Mouse (Mus musculus) neural tube, embryonic 10.5 days (tissue): Measurements from ENCODE around the gene Mxra8.

ENCODE experiments used
- DNase-seq: peaks from one replicate; pipeline ENCODE4 v3.0.0-alpha.2; 2017; ENCODE audit warnings: low spot score; ENCODE audit errors: extremely low spot score

The Mxra8 gene

DNA sequence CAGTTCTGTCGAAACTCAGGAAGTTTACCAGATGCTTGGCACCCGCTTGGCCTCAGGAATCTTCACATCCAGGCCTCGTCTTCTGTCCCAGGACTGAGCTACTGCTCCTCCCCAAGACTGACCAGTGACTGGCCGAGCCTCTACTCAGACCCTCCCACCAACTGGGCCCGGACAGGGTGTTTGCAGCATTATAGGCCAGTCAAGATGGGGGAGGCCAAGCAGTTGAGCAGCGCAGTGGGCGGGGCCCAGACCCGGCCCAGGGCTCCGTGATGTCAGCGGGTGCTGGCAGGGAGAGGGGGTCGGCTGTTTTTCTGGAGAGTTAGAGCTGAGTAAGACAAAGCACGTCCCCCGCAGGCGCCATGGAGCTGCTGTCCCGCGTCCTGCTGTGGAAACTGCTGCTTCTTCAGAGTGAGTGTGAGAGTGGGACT, at the start of gene Mxra8:
Gene Mxra8 (plus strand): TSS at position 198 of the 428 bp plus-strand sequence.
- DNase-seq: peak; percentile 81

GRCm38 (mm10) chr4:155790021-155790489, 49.4 kb upstream of the Mxra8 start, which contains the start of gene Ankrd65:
Ankrd65 (plus strand) TSS chr4:155790439.
- DNase-seq: no peak

DNA sequence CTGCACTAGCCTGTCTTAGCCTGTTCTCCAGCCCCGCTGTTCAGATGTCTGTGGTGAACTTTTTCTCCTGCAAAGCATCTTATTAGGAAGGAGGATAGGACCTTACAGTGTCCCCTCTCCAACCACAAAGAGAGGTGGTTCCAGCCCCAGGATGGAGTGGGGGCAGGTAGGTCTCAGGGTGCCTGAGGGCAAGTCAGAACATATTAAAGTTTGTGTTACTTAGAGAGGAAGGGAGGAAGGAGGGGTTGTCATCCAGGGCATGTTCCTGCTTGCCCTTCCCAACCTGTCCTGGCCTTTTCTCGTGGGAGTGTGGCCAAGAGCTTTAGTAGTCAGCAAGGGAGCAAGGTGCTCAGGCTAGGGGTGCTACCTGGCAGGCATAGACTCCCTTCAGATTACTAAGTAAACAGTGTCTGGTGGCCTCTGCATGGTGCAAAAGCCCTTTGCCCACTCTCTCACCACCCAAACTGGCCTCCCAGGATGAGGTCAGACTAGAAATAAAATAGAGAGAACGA, 48.8 kb upstream of the Mxra8 start:
- no peak for DNase-seq

GRCm38 (mm10) chr4:155791240-155791933, 48.1 kb upstream of the Mxra8 start:
- DNase-seq: no peak

DNA sequence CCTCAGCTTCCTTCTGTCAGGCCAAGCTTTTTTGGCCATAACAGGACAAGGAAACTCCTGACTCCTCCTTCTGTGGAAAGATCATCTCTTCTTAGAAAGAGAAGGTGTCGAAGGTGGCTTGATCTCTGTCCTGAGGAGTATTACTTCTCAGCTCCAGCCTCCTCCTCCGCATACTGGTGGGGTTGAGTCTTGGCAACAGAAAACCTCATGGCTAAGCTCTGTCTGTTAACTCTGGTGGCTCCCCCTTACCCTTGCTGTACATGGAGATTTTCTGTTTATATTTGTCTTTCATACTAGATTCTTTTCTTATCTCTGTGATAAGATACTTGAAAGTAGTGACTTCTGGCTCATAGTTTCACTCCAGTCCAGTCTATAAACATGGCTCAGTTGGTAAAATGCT, 45.8 kb upstream of the Mxra8 start:
- no peak for DNase-seq

GRCm38 (mm10) chr4:155802075-155802474, 37.4 kb upstream of the Mxra8 start:
- DNase-seq: no peak

- DNase-seq: no peak
These were observed 36.6 kb upstream of the Mxra8 start, which contains the start of gene Mrpl20 for GRCm38 (mm10) chr4:155802741-155803339. Mrpl20 (plus strand) TSS chr4:155802878.

DNA sequence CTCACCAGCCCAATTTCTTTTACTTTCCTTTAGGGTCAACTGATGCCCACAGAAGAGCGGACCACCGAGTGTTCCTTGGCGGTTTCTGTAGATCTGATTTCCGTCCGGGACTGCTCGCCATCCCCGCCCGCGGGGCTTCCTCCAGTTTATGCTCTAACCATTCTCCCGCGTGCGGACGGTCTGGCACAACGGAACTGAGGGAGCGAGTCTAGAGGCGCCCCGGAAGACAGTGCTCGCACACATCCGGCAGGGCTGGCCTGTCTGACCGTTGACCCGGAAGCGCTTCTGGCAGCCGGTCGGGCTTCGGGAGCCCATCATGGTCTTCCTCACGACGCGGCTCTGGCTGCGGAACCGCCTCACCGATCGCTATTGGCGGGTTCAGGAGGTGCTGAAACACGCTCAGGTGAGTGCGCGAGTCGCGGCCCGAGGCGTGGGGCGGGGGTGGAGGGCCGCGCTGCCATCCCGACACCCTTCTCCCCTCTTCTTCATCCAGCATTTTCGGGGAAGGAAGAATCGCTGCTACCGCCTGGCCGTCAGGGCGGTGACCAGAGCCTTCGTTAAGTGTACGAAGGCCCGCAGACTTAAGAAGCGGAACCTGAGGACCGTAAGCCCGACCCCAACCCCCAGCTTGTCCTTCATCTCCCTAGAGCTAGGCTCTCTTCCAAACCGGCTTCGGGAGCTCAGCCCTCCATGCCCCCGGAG, 36.0 kb upstream of the Mxra8 start:
- DNase-seq: peak; percentile 97

DNA sequence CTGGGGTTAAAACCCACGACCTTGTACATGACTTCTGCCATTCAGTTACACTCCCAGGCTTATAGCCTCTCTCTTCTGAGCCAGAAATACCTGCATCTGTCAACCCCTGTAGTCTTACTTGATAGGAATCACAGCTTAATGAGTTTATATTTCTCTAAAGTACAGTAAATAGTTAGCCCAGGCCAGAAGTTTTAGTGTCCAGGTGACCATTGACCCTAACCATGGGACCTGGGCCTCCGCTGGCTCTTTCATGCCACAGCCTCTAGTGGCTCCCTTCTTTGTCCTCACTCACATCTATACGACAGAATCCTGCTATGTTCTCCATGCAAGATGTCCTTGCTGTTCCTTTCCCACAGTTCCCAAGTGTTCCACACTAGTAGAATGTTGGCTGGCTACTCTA, 31.6 kb upstream of the Mxra8 start:
- no peak for DNase-seq

DNA sequence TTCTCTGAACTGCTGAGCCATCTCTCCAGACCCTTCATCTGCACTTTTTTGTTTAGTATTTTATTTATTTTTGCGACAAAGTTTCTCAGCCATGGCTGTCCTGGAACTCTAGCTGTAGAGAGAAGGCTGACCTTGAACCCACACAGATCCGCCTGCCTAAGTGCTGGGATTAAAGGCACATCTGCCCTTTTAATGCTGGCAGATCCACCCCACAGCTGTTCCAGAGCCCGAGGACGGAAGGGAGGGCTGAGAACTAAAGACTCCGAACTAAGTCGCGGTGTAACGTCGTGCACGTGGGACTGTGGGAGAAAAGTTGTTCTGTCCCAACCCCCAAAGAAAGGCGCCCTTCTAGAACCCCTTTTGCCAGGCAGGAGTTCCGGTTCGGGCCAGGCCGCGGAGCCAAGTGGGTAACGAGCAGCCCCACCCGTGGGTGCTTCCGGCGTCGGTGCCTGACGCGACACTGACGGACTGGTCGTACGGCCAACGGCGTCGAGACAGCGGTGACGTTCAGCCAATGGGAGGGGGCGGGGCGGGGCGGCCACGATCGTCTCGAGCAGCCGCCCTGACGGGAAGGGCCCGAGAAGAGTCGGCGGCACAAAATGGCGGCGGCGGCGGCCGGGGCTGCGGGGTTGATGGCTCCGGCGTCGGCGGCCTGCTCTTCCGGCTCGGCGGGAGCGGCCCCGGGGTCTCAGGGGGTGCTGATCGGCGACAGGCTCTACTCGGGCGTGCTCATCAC, 27.4 kb upstream of the Mxra8 start, which contains the start of gene Ccnl2:
Gene Ccnl2 (plus strand): TSS at position 561 of the 736 bp plus-strand sequence.
- DNase-seq: peak; percentile 96

DNA sequence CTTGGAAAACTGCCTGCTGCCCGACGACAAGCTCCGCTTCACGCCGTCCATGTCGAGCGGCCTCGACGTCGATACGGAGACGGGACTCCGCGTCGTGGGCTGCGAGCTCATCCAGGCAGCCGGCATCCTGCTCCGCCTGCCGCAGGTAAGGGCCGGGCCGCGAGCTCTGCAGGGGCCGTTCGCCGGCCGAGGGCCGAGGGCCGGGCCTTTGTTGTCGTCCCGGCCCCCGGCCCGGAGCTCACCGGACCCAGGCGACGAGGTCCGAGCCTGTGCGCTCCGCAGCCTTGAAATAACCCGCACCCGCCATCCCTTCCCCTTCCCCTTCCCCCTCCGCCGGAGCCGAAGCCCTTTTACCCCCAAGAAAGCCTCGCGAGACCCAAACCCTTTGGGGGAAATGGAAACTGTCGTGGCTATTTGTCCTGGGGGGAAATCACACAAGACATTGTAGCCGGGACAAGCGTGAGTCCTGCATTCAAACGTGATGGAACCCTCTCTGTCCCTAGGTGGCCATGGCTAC, 26.8 kb upstream of the Mxra8 start:
- DNase-seq: peak; percentile 57

DNA sequence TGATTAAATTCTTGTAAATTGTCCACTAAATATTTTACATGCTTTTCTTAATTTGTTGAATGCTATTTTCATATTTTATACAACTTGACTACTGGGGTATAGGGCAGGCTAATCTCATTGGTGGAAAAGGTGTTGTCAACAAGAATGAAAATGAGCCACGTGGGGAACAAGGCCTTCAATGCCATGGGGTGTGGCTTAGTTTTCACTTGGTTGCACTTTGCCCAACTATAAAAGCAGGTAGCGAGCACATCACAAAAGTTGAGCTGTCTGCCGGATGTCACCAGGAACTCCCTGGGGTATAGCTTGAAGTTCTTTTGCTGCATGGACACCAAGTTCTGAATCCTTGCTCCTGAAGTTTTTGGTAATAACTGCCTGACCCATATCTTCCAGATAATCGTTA, 21.9 kb upstream of the Mxra8 start:
- no peak for DNase-seq

DNA sequence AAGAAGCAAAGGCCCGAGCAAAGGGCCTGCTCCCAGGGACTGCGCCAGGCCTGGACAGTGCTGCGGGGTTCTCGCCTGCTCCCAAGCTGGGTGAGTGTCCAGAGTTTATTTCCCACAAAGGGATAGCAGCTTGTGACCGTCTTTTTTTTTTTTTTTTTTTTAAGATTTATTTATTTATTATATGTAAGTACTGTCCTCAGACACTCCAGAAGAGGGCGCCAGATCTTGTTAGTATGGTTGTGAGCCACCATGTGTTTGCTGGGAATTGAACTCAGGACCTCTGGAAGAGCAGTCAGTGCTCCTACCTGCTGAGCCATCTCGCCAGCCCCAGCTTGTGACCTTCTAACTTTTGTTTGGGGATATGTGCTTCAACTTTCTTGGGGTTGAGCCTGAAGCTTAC, 18.5 kb upstream of the Mxra8 start:
- DNase-seq: no peak

DNA sequence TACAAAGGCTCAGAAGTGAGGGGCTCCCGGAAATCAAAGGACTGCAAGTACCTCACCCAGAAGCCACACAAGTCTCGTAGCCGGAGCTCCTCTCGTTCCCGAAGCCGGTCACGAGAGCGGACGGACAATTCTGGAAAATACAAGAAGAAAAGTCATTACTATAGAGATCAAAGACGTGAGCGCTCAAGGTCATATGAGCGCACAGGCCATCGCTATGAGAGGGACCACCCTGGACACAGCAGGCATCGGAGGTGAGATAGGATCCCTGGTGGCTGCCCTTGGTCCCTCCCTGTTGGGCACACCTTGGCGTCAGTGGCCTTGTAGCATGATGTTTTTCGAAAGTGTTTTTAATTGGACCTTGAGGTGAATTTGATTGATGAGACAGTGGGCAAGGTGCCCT, 16.0 kb upstream of the Mxra8 start:
- no peak for DNase-seq

GRCm38 (mm10) chr4:155829866-155830265, 9.6 kb upstream of the Mxra8 start:
- DNase-seq: no peak

GRCm38 (mm10) chr4:155830596-155830995, 8.9 kb upstream of the Mxra8 start:
- no peak for DNase-seq

GRCm38 (mm10) chr4:155831205-155831766, 8.2 kb upstream of the Mxra8 start, which contains the start of gene Aurkaip1:
Aurkaip1 (plus strand) TSS chr4:155831272.
- DNase-seq: peak; percentile 97

DNA sequence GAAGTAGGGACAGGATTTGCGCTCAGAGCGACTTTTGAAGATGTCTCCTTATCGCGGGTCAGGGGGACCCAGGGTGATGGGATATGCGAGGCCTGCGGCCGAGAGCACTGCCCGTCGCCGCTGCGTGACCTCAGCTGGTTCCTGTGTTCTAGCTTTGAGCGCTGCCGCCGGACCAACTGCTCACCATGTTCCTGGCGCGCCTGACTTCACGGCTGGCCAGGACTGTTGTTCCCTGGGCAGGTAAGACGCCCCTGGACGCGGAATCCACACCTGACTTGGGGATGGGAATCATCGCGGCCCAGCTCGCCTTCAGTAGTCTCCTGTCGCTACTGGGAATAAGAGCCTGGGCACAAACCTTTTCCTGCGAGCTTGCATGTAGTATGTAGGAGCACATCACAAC, 7.6 kb upstream of the Mxra8 start:
- DNase-seq: no peak

- no peak for DNase-seq
These were observed 7.2 kb upstream of the Mxra8 start for GRCm38 (mm10) chr4:155832321-155832720.

DNA sequence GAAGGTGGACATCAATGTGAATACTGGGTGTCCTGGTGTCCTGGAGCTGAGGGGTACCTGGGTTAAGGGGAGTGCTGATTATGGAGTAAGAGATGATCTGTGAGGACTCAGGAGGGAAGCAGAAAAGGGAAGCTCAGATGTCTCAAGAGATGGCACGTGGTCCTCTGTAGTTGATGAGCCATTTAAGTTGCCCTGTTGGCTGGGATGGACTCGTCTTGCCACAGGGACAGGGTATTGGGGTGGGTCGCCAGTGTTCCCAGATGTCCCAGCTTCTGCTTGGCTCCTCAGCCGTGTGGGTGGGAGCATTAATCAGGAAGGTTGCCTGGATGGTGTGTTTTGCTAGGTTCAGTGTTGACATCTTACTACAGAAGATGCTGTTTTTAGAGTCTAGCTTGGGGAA, 6.2 kb upstream of the Mxra8 start:
- DNase-seq: no peak

DNA sequence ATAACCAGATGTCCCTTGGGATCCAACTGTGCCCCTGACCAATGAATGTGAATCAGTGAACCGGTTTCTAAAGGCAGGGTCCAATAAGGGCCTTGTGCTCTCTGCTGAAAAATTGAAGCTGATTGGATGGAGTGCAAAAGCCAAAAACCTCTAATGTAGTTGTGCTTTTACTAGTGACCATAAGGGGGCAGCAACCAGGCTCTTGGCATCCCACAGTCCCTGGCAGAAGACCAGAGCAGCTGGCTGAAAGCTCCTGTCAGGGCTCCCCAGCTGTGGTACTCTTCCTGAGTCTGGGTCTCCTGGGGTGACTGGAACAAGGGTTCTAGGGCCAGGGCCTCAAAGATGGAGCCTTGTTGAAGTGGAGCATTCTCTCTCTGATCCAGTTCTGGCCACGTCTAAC, 5.6 kb upstream of the Mxra8 start:
- peak; percentile 65 for DNase-seq
